23 mouse cellular contexts compared by ENCODE assay signal in genomic region chr2:63850033-63850432, GRCm38 (mm10).
"Had no signal": no experiment of that assay in that cellular context is flagged by ENCODE, and none has a peak within 500 bp of the region (broad histone marks: within the 10 kb centered on the region; RNA-seq: fewer than 3 reads in every experiment).

No protein-coding gene starts in this region.

- H3K27ac ChIP-seq: kidney, postnatal 0 days; layer of hippocampus, adult 2 months; limb, embryonic 10.5 days; limb, embryonic 13.5 days; liver, embryonic 12.5 days; liver, embryonic 15.5 days; lung, embryonic 15.5 days; midbrain, embryonic 12.5 days; neural tube, embryonic 12.5 days; stomach, postnatal 0 days had no signal

- H3K4me1 ChIP-seq: liver, embryonic 12.5 days; liver, embryonic 15.5 days; lung, embryonic 15.5 days; megakaryocyte, embryonic 14.5 days had no signal

- H3K4me3 ChIP-seq: layer of hippocampus, adult 2 months; limb, embryonic 10.5 days; limb, embryonic 13.5 days; liver, embryonic 12.5 days; liver, embryonic 15.5 days; lung, embryonic 15.5 days; megakaryocyte, embryonic 14.5 days; midbrain, embryonic 12.5 days; neural tube, embryonic 12.5 days had no signal

- ATAC-seq: liver, embryonic 12.5 days had no signal

- H3K36me3 ChIP-seq: limb, embryonic 10.5 days; limb, embryonic 13.5 days; liver, embryonic 12.5 days; liver, embryonic 15.5 days; lung, embryonic 15.5 days; midbrain, embryonic 12.5 days; neural tube, embryonic 12.5 days had no signal

- H3K9ac ChIP-seq: limb, embryonic 13.5 days; liver, embryonic 12.5 days; liver, embryonic 15.5 days; lung, embryonic 15.5 days; midbrain, embryonic 12.5 days; neural tube, embryonic 12.5 days had no signal

- H3K9me3 ChIP-seq: limb, embryonic 10.5 days; limb, embryonic 13.5 days; liver, embryonic 15.5 days; lung, embryonic 15.5 days; midbrain, embryonic 12.5 days; neural tube, embryonic 12.5 days had no signal

- DNase-seq: kidney, adult 2 months; layer of hippocampus, adult 9-11 months; liver; lung, adult 18-20 months; lung, postnatal 10 days; lung, postnatal 36 days; right cerebral cortex, adult 18-20 months; right cerebral cortex, postnatal 14 days; right cerebral cortex, postnatal 4 days; thymus, adult 2 months; thymus, postnatal 14 days; thymus, postnatal 4 days had no signal

- H3K4me2 ChIP-seq: limb, embryonic 13.5 days; liver, embryonic 12.5 days; liver, embryonic 15.5 days; lung, embryonic 15.5 days; midbrain, embryonic 12.5 days; neural tube, embryonic 12.5 days had no signal

- H3K27me3 ChIP-seq: limb, embryonic 13.5 days; liver, embryonic 12.5 days; liver, embryonic 15.5 days; lung, embryonic 15.5 days; megakaryocyte, embryonic 14.5 days; midbrain, embryonic 12.5 days; neural tube, embryonic 12.5 days had no signal
